Mouse (Mus musculus) lung, adult 2 months (tissue): Measurements from ENCODE around the gene 4930568D16Rik. TPM values are rescaled to one million over a fixed set of nuclear protein-coding genes. Genes with fewer than 3 reads are reported as not detected.

Experiments used
- DNase-seq: peaks from one replicate; pipeline ENCODE4 v3.0.0; 2022
- H3K4me1 ChIP-seq: fragments of 200-500 bp; 2 replicates; pipeline ENCODE4 v1.6.1; 2011; ENCODE audit warnings: low read length; ENCODE audit not compliant: control insufficient read depth, insufficient read depth
- H3K4me3 ChIP-seq: fragments of 200-500 bp; replicated peaks from 2 replicates; pipeline ENCODE3; 2011; ENCODE audit warnings: low read depth, mild to moderate bottlenecking, control low read depth, low read length; ENCODE audit errors: extremely low read depth
- CTCF ChIP-seq: fragments of 200-500 bp; IDR thresholded peaks from 2 replicates; pipeline ENCODE4 v1.5.1; 2011; ENCODE audit warnings: mild to moderate bottlenecking, low read length, control low read depth; ENCODE audit not compliant: insufficient read depth
- POLR2A ChIP-seq: fragments of 200-500 bp; IDR thresholded peaks from 2 replicates; pipeline ENCODE4 v1.6.1; 2011; ENCODE audit warnings: low read depth, mild to moderate bottlenecking, control low read depth, low read length, borderline replicate concordance; ENCODE audit errors: extremely low read depth
- WGBS: fragments of 180-500 bp; shearing (Covaris S2); methylation state at CpG from one replicate; pipeline ENCODE4 v1.1.7; 2018; 5-methylcytosine and 5-hydroxymethylcytosine counted together
- polyA plus RNA-seq: library from polyadenylated mRNA; depleted of rRNA; stranded (reverse); fragments of >200 nt; gene quantifications from 2 replicates; pipeline ENCODE4 v1.2.3, GENCODE M21; 2012; rRNA removed

The 4930568D16Rik gene
- polyA plus RNA-seq = not detected in 2 replicates

GRCm38 (mm10) chr2:35367629-35368028, at the start of gene 4930568D16Rik:
Gene 4930568D16Rik, minus strand, starts transcription at chr2:35367729.
- TF ChIP-seq POLR2A (no peak), CTCF (no peak)
- 50% methylated on average over 2 of the region's 2 CpGs for WGBS
- DNase-seq = no peak
- no peak within 1 kb of the TSS for H3K4me3 ChIP-seq
- H3K4me1 ChIP-seq = no peaks in the 10 kb centered on the region

GRCm38 (mm10) chr2:35417231-35417630, 49.7 kb upstream of the 4930568D16Rik start:
- Histone ChIP-seq H3K4me1 (peaks cover 6% of the 10 kb centered on the region), H3K4me3 (no peak overlapping the region)
- 62% methylated on average over 1 of the region's 1 CpGs for WGBS
- no peak for DNase-seq
- TF ChIP-seq CTCF (no peak), POLR2A (no peak)

- no peak overlapping the region for H3K4me3 ChIP-seq
- TF ChIP-seq POLR2A (no peak), CTCF (no peak)
- H3K4me1 ChIP-seq = peaks cover 8% of the 10 kb centered on the region
- WGBS = 56% methylated on average over 6 of the region's 6 CpGs
- no peak for DNase-seq
Observed at GRCm38 (mm10) chr2:35416473-35416872, 48.9 kb upstream of the 4930568D16Rik start.

- WGBS = 75% methylated on average over 3 of the region's 3 CpGs
- no peak for DNase-seq
- Histone ChIP-seq H3K4me3 (no peak overlapping the region), H3K4me1 (peaks cover 8% of the 10 kb centered on the region)
- no peak for TF ChIP-seq CTCF
Observed at GRCm38 (mm10) chr2:35412810-35413209, 45.3 kb upstream of the 4930568D16Rik start.

GRCm38 (mm10) chr2:35412246-35412645, 44.7 kb upstream of the 4930568D16Rik start:
- TF ChIP-seq POLR2A = no peak
- no peak for TF ChIP-seq CTCF
- WGBS = 81% methylated on average over 2 of the region's 2 CpGs

GRCm38 (mm10) chr2:35411640-35412190, 44.2 kb upstream of the 4930568D16Rik start:
- TF ChIP-seq CTCF (no peak), POLR2A (no peak)
- DNase-seq = no peak
- H3K4me3 ChIP-seq = no peak overlapping the region
- WGBS = 51% methylated on average over 10 of the region's 10 CpGs
- H3K4me1 ChIP-seq = peaks cover 8% of the 10 kb centered on the region

More at GRCm38 (mm10) chr2:35412246-35412645, 44.7 kb upstream of the 4930568D16Rik start:
- H3K4me3 ChIP-seq = no peak overlapping the region
- peaks cover 8% of the 10 kb centered on the region for H3K4me1 ChIP-seq
- DNase-seq = no peak

GRCm38 (mm10) chr2:35409466-35409865, 41.9 kb upstream of the 4930568D16Rik start:
- TF ChIP-seq CTCF = no peak
- TF ChIP-seq POLR2A = no peak
- Histone ChIP-seq H3K4me1 (peaks cover 8% of the 10 kb centered on the region), H3K4me3 (no peak overlapping the region)
- DNase-seq = no peak
- WGBS = 88% methylated on average over 6 of the region's 6 CpGs

GRCm38 (mm10) chr2:35408409-35409110, 41.0 kb upstream of the 4930568D16Rik start:
- H3K4me3 ChIP-seq = no peak overlapping the region
- WGBS = 44% methylated on average over 5 of the region's 5 CpGs
- 0 out of 2 replicates have a peak, but pooled peaks cover 4% of the 10 kb centered on the region for H3K4me1 ChIP-seq
- TF ChIP-seq POLR2A = no peak
- TF ChIP-seq CTCF = no peak
- no peak for DNase-seq

GRCm38 (mm10) chr2:35407878-35408277, 40.3 kb upstream of the 4930568D16Rik start:
- Histone ChIP-seq H3K4me3 (no peak overlapping the region), H3K4me1 (0 out of 2 replicates have a peak, but pooled peaks cover 2% of the 10 kb centered on the region)
- TF ChIP-seq CTCF (no peak), POLR2A (no peak)
- WGBS = 46% methylated on average over 7 of the region's 7 CpGs
- DNase-seq = no peak

- Histone ChIP-seq H3K4me1 (0 out of 2 replicates have a peak, but pooled peaks cover 2% of the 10 kb centered on the region), H3K4me3 (no peak overlapping the region)
- 65% methylated on average over 6 of the region's 6 CpGs for WGBS
- no peak for DNase-seq
- TF ChIP-seq CTCF (no peak), POLR2A (no peak)
Observed at GRCm38 (mm10) chr2:35407266-35407665, 39.7 kb upstream of the 4930568D16Rik start.
